Mouse (Mus musculus) brain, embryonic 14.5 days (tissue): ENCODE results near the gene Bclaf1. TPM values are rescaled to one million over a fixed set of nuclear protein-coding genes. Genes with fewer than 3 reads are reported as not detected.

ENCODE experiments used
- DNase-seq: peaks from one replicate; pipeline ENCODE4 v3.0.0-alpha.2; 2011; ENCODE audit warnings: low read depth
- CTCF ChIP-seq: fragments of 200-500 bp; IDR thresholded peaks from 2 replicates; pipeline ENCODE4 v1.5.1; 2012; ENCODE audit warnings: inconsistent platforms, mild to moderate bottlenecking, moderate library complexity, borderline replicate concordance; ENCODE audit not compliant: insufficient read depth, insufficient read length; ENCODE audit errors: extremely low read depth
- POLR2A ChIP-seq: fragments of 200-500 bp; IDR thresholded peaks from 2 replicates; pipeline ENCODE4 v1.6.1; 2012; ENCODE audit warnings: mild to moderate bottlenecking, inconsistent platforms, borderline replicate concordance; ENCODE audit not compliant: poor library complexity, insufficient read depth, insufficient read length, severe bottlenecking; ENCODE audit errors: extremely low read depth
- polyA plus RNA-seq: library from polyadenylated mRNA; depleted of rRNA; stranded (reverse); fragments of >200 nt; gene quantifications from 2 replicates; pipeline ENCODE4 v1.2.3, GENCODE M21; 2012

Bclaf1 gene
- polyA plus RNA-seq, 1 experiment = 87.8 TPM

DNA sequence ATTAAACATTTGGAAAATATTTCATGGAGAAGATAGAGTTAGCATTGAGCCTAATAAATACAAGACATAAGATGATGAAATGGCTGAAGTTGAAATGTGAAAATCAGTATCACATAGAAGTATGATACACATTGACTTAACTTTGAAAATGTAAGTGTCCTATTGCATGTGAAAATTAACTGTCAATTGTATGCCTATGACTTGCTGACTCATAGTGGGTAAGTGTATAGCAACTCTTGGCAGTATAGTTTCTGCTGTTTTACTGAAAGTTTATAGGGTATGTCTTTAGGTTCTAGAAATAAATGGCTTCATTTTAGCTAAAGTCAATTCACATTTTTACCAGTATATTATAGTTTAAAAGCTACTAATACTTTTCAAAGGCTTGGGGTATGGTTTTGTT, 14.0 kb downstream of the Bclaf1 start:
- TF ChIP-seq CTCF (no peak), POLR2A (no peak)
- no peak for DNase-seq

DNA sequence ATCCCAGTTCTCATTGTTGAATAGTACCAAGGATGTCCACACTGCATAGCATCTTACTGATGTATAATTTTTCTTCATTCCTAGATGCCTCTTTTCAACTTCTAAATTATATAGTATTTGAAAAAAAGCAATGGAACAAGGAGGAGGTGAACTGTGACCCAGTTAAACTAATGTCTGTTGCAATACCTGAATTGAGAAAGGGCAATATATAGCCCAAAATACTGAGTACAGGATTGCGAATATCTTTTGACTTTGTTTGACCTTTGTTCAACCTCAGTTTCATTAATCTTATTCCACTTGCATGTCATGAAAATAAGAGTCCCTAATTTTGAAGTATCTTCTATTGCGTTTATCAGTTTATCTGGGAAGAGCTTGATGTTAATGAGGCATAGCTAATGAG, 19.0 kb downstream of the Bclaf1 start:
- TF ChIP-seq POLR2A (no peak), CTCF (no peak)
- DNase-seq = no peak

DNA sequence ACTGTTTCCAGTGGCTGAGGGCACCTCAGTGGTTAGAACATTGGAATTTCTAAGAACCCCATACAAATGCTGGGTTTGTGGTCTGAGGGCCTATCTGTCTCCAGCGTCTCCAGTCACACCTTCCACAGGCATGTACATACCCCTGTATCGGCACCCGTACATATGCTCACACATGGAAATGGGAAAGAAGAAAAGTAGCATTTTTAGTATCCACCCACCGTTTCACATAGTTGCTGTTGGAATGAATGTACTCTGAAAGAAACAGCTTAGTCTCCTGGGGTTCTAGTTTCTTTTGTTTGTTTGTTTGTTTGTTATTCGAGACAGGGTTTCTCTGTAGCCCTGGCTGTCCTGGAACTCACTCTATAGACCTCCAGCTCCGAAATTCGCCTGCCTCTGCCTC, 25.6 kb downstream of the Bclaf1 start:
- no peak for DNase-seq
- TF ChIP-seq CTCF = no peak
- no peak for TF ChIP-seq POLR2A

DNA sequence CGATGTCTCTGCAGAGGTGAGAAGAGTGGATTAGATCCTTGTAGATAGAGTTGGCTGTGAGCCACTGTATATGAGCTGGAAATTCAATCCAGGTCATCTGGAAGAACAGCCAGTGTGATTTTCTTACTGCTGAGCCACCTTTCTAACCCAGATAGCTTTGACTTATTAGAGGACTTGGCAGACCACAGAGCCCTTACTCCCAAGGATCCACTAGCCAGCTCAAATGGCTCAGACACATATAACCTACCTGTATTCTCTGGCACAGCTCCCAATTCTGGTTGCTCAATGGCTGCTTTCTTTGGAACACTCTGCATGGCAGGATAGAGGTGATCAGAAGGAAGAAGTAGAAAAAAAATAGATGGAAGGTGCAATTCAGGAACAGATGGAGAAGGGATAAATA, 33.5 kb downstream of the Bclaf1 start:
- TF ChIP-seq POLR2A (no peak), CTCF (no peak)
- no peak for DNase-seq

DNA sequence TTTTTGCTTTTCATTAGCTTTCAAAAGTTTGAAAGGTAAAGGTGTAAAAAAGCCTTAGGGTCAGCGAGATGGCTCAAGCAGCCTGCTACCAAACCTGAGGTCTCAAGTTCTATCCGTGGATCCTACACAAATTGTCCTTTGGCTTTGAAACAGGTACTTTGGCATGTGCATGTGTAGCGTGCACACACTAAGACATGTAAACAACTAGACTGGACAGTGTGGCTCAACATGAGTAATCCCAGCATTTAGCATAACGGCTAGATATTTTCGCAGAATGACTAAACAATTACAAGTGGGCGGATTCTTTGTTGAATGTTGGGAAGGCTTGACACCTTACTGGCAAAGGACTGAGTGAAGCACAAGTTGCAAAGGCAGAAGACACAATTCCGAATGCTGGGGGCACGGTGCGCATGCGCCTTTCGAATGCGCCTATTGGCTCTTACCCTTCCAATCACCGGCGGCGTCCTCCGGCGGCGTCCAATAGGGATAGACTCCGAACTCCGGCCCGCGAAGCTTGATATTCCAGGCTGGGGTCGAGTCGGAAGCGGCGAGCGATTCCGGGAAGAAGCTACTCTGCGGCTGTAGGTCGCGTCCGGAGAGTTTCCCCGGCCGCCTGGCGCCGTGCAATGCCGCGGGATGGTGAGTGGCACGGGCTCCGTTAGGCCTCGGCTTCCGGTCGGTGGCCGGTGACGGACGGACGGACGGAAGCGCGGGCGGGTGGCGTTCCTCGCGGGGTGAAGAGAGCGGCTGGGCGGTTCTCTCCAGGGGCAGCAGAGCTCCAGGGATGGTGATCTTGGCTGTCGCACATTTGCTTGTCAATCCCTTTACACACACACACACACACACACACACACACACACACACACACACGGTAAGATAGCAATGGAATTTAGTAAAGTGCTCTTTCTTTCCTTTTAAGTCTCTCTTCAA, 35.3 kb downstream of the Bclaf1 start, which contains the start of gene Mtfr2:
TSS of gene Mtfr2 (plus strand) at position 486 of the 930 bp plus-strand sequence.
- TF ChIP-seq CTCF (no peak), POLR2A (no peak)
- DNase-seq = peak; percentile 97

DNA sequence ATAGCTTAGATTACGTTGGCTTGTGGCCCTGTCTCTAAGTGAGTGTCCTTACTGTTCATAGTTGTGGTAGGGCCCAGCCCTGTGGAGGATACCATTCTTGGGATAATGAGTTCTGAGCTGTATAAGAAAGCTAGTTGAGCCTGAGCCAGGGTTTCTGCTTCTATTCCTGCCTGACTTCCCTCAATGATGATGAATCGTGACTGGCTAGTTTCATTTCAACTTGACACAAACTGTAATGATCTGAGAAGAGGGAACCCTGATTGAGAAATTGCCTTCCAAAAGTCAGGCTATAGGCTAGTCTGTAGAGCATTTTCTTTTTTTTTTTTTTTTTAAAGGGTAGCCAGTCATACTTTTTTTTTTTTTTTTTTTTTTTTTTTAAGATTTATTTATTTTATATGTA, 36.6 kb downstream of the Bclaf1 start:
- no peak for DNase-seq
- TF ChIP-seq POLR2A (no peak), CTCF (no peak)

DNA sequence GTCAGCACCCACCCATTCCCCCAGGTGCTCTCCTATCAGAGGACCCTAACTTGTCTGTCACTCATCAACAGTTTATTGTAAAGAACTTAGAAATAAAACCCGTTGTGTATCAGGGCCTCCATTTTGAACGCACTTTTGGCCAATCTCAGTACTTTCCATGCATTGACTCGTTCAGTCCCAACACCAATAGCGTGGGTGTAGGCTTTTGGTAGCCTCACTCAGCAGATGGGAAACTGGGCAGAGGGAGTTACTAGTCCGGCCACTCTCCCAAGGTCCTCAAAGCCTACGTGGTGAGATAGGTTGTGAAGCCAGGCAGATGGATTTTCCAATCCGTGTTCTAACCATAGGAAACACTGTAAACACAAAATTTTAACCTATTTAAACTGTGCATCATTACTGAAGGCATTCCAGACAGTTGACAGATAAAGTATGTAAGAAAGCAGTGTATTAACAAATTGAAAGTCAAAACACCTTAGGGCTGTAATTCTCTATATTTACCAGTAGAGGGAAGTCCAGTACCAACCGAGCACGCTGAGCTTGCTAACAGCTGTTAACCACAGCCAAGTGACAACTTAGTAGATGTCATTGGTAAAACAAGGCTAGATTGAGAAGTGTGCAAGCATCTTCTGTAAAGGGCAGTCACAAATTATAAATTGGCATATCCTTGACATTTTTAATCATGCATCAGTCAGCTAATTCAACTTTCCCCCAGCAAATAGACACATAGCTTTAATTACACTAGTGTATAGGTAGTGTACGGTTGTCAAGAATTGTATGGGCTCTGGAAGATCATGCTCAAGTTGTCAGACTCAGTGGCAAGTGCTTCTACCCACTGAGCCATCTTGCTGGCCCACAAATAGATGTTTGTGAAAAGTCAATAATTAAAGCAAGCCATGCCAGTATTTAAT, 49.5 kb downstream of the Bclaf1 start:
- peak; percentile 81 for DNase-seq
- TF ChIP-seq POLR2A (no peak), CTCF (peak; percentile 71; the same call in 1 of the 2 replicates)

DNA sequence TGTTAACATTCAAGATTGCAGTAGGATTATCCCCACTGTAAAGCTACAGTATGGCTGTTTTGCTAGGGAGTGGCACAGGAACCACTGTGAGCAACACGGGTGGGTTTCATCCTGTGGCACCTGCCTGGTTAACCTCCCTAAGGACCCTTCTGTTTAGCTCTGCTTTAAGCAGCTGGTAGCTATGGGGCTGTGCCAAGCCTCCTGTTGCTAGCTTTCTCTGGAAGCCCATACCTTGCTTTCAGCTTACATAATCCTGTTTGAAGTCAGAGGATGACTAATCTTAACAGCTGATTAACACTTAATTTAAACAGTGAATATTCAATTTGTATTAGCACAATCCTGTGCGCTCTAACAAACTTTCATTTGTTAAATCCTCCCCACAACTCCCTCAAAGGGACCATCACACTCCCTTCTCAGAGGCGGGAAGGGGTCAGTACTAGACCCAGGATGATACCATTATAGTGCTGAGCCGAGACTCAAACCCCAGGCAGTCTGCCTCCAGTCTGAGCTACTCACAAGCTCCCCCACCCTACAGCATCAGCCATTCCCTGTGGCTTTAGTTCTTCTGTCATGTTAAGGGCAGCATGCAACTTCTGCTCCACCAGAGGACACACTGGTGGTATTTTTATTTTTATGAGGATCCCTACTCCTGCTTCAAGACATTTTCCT, 50.3 kb downstream of the Bclaf1 start:
- DNase-seq = peak; percentile 42
- TF ChIP-seq CTCF (no peak), POLR2A (no peak)

DNA sequence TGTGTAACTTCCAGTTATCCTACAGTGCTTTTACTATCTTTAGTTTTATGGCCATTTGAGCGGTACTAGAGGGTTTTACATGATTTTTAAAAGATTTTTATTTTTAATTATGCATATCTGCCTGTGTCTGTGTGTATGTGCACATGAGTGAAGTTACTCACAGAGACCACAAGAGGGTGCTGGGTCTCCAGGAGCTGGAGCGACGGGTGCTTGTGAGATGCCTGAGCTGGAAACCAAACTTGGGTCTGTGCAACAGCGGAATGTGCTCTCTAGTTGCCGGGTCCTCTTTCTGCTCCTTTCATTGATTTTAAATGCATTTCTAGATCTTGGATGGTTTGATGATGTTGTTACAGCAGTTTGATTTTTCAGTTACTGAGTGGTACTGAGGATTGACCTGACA, 59.8 kb downstream of the Bclaf1 start:
- TF ChIP-seq POLR2A = no peak
- TF ChIP-seq CTCF = no peak; the same call in 1 of the 2 replicates
- DNase-seq = no peak

DNA sequence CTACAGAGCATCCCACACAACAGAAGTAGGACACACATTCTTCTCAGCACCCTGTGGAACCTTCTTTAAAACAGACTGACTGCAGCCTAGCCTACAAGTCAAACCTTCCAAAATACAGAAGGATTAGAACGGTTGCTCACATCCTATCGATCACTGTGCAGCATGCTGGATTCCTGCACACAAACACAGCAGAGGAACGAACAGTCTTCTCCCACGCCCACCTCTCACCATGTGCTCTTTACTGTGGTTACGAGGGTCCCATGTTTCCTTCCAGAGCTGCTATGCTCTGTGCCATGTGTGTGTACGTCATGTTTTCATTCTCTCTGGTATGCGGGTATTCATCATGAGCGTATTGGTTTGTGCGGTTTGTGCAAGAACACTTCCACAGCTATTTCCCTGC, 65.4 kb downstream of the Bclaf1 start:
- DNase-seq = no peak
- TF ChIP-seq CTCF (no peak), POLR2A (no peak)

DNA sequence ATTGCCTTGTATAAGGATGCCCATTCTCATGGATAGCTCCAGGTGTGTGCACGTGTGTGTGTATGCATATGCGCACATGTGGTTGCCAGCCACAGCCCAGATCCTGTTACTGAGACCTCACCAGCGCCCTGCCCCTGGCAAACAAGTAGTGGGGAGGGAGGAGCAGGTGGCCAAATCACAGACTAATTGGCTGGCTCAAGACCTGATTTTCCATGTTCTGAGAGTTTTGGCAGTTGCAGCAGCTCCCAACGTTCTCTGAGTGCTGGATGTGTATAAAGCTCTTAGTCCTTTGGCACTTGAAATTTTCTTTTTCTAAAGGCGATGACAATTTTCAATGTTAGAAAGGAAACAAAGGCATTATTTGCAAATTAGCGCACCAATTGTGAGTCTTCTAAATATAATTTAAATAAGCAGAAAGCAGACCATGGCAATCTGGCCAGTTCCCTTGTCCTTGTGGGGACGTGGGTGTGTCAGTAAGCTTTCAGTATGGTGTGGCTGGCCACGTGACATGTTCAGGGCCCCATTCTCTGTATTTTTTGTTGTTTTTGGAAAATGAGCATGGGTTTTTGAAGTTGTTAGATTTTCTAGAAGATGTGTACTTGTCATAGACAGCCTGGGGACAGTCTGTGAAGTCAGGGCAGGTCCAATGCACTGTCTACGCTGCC, 66.9 kb downstream of the Bclaf1 start:
- DNase-seq = peak; percentile 80
- no peak for TF ChIP-seq CTCF
- no peak for TF ChIP-seq POLR2A

DNA sequence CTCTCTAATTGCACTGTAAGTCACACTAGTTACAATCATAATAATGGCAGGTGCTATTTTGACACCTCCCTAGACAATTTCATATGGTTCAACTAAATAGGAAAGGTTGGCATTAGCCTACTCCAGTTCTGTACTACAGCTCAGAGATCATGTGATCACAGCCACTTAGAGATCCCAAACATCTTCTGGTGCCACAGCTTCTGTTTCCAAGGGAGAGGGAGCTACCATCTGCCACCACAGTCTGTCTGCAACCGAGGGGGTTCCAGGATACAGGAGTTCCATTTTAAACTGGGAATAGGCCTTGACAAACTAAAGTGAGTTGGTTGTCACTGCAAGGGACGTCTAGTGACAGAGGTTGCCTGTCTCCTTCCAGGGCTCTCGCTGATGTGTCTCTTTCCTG, 68.5 kb downstream of the Bclaf1 start:
- TF ChIP-seq POLR2A (no peak), CTCF (no peak)
- peak; percentile 78 for DNase-seq

DNA sequence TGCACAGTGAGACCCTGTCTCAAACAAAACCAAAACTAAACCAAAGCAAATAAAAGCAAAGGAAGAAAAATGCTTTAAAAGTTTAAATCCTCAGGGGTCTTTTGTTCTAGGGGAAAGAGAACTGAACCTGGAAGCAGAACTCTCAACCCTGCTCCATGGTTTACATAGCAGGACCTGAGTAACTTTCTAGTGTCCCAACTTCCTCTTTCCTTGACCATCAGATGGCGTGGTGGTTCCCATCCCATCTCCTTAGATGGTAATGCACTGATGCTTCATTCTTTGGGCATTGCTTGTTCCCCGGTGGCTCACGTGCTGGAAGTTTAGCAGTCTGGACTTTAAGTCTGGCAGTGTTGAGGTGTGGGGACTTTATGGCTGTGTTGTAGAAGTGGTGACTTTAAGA, 69.1 kb downstream of the Bclaf1 start:
- TF ChIP-seq CTCF (no peak), POLR2A (no peak)

More for the DNA sequence above, 69.1 kb downstream of the Bclaf1 start:
- DNase-seq = no peak
